Mouse (Mus musculus) hindbrain, embryonic 10.5 days (tissue): Measurements from ENCODE around the gene Slc35f4. TPM values are rescaled to one million over a fixed set of nuclear protein-coding genes. Genes with fewer than 3 reads are reported as not detected.

Experiments
- DNase-seq: peaks from one replicate; pipeline ENCODE4 v3.0.0-alpha.2; 2017; ENCODE audit warnings: low spot score
- H3K27ac ChIP-seq: fragments of 300-500 bp; sonication (generic); 2 replicates; pipeline ENCODE4 v1.5.1; 2016; ENCODE audit warnings: mild to moderate bottlenecking, moderate library complexity
- H3K27me3 ChIP-seq: fragments of 300-500 bp; sonication (generic); 2 replicates; pipeline ENCODE4 v1.6.1; 2016; ENCODE audit warnings: mild to moderate bottlenecking; ENCODE audit not compliant: poor library complexity, insufficient read depth, severe bottlenecking
- H3K36me3 ChIP-seq: fragments of 300-500 bp; sonication (generic); 2 replicates; pipeline ENCODE4 v1.6.1; 2016; ENCODE audit warnings: mild to moderate bottlenecking, moderate library complexity
- H3K4me1 ChIP-seq: fragments of 300-500 bp; sonication (generic); replicated peaks from 2 replicates; pipeline ENCODE4 v1.6.1; 2016; ENCODE audit warnings: mild to moderate bottlenecking
- H3K4me3 ChIP-seq: fragments of 300-500 bp; sonication (generic); 2 replicates; pipeline ENCODE4 v1.5.1; 2016; ENCODE audit warnings: mild to moderate bottlenecking, moderate library complexity
- H3K9me3 ChIP-seq: fragments of 300-500 bp; sonication (generic); 2 replicates; pipeline ENCODE4 v1.6.1; 2016; ENCODE audit warnings: mild to moderate bottlenecking, moderate library complexity
- WGBS: fragments of 180-500 bp; shearing (Covaris S2); methylation state at CpG from one replicate; pipeline ENCODE4 v1.1.7; 2016; 5-methylcytosine and 5-hydroxymethylcytosine counted together
- polyA plus RNA-seq: library from polyadenylated mRNA; unstranded; fragments of >200 nt; fragmentation: Nextera tagmentation; extraction: Ambion mirVana; gene quantifications from 2 replicates; pipeline ENCODE4 v1.2.1, GENCODE M21; 2016

Gene Slc35f4
- polyA plus RNA-seq, 1 experiment from 2014 or later = 0.39 TPM

DNA sequence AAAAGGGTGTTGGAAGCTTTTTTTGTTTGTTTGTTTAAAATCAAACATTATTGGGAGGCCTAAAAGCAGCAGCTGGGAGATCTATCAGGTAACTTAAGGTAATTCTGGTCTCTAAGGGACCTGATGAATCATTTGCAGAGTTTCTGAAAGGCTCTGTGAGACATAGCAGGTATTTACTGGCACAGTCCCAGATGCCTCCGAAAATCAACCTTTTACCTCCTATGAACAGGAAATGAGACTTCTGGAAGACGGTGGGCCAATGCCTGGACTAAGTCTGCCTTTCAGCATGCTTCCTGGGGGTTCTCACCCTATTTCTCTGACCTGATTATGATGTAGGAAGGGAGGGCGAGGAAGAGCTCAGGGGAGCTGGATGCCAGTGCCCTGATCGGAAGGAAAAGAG is 188.8 kb downstream of the Slc35f4 start:
- Histone ChIP-seq H3K4me3 (no peak overlapping the region), H3K4me1 (no peaks in the 10 kb centered on the region), H3K36me3 (no peaks in the 10 kb centered on the region), H3K27me3 (no peaks in the 10 kb centered on the region), H3K9me3 (no peaks in the 10 kb centered on the region), H3K27ac (no peak overlapping the region)
- no peak for DNase-seq
- WGBS = 78% methylated on average over 4 of the region's 4 CpGs

DNA sequence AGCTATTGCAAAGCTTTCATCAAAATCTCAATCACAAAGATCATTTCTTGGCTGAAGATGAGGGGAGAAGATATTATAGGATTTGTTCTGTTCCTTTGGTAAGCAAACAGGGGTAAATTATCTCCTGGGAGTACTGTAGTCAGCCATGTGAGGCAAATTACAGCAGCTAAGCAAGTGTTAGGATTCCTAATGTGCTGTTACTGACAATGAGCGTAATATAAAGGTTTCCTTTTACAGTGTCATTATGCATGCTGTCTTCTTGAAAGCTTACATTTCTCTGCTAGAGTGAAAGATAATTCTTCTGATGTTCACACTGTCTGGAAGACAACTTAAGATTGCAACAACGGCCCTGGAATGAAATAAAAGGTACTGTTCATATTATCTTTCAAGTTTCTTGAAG is 192.0 kb downstream of the Slc35f4 start:
- H3K27me3 ChIP-seq = no peaks in the 10 kb centered on the region
- H3K9me3 ChIP-seq = no peaks in the 10 kb centered on the region
- H3K4me3 ChIP-seq = no peak overlapping the region
- no peak for DNase-seq
- no peaks in the 10 kb centered on the region for H3K36me3 ChIP-seq
- 82% methylated on average over 2 of the region's 2 CpGs for WGBS
- H3K27ac ChIP-seq = no peak overlapping the region
- H3K4me1 ChIP-seq = no peaks in the 10 kb centered on the region

DNA sequence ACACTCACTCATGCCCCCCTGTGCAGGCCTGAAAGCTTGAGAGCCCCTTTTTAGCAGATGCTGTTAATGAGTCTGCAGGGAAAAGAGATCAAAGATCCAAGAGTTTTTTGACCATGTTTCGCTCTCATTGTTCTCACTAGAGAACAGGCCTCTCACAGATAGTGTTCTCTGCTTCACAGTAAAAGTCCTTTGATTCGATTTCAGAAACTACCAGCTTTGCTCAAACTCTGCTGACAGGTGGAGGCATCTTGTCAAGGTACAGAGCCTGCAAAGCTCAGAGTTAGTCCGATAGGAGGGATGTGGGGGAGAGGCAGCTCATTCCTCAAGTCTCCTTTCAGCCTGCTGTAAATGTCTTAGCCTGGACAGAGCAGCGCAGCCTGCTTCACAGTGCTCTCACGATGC is 209.4 kb downstream of the Slc35f4 start:
- Histone ChIP-seq H3K27me3 (no peaks in the 10 kb centered on the region), H3K4me3 (no peak overlapping the region), H3K36me3 (no peaks in the 10 kb centered on the region), H3K9me3 (no peaks in the 10 kb centered on the region), H3K27ac (peak overlapping the region; percentile 45; the same call in 1 of the 2 replicates), H3K4me1 (peaks cover 28% of the 10 kb centered on the region)
- WGBS = 27% methylated on average over 5 of the region's 5 CpGs
- no peak for DNase-seq

DNA sequence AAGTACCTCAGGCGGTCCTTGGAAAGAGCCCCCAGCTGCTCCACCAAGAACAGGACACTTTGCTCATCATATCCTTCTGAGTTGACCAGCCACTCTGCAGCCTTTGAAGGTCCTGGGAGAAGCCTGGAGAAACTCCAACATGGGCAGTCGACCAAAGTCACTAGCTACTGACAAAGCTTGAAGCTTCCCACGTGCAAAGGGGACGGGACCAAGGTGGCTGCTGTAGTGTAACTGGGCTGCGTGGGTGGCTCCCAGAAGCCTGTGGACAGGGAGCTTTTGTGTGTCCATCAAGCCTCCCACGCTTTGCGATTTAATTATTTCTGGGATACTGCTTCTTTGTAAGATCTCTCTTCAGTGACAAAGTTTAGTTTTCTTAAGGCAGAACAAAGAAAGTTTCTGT is 211.9 kb downstream of the Slc35f4 start:
- Histone ChIP-seq H3K27ac (no peak overlapping the region; the same call in 1 of the 2 replicates), H3K4me3 (no peak overlapping the region), H3K36me3 (no peaks in the 10 kb centered on the region), H3K9me3 (no peaks in the 10 kb centered on the region), H3K27me3 (no peaks in the 10 kb centered on the region), H3K4me1 (peaks cover 28% of the 10 kb centered on the region)
- 37% methylated on average over 7 of the region's 7 CpGs for WGBS
- no peak for DNase-seq

DNA sequence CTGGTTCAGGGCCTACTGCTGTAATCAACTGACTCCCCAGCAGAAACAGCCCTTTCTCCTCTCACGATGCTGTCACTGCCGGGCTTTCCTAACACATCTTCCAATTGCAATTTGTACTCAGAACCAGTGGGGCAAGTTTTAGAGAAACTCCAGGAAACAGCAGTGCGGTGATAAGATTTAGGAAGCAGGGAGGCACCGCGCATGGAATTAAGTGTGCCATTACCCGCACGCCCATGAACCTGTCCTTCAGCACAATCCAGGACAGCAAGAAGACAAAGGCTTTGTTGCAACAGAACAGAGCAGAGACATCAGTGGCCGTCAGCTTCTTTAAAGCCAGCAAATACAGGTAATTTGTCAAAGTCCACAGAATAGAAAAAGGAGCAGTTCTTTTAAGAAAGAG is 212.5 kb downstream of the Slc35f4 start:
- no peaks in the 10 kb centered on the region for H3K9me3 ChIP-seq
- no peaks in the 10 kb centered on the region for H3K27me3 ChIP-seq
- no peak overlapping the region for H3K4me3 ChIP-seq
- H3K36me3 ChIP-seq = no peaks in the 10 kb centered on the region
- 67% methylated on average over 8 of the region's 8 CpGs for WGBS
- DNase-seq = no peak
- H3K4me1 ChIP-seq = peaks cover 28% of the 10 kb centered on the region
- H3K27ac ChIP-seq = no peak overlapping the region

DNA sequence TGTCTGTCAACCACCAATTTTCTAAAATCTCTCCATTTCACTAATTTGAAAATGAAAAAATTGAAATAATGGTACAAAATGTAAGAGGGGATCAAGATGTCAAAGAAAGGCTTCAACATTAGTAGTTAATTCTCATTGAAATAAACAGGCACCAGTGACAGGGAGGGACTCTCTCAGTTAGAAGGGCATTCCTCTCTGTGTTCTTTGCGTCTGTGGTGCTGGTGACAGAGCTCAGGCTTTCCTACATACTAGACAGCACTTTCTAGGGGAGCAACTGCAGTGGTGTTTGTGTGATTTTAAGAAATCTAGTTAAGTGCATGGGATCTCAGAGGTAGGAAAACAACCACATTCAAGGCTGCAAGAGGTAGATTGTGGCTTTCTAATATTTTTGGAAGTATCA is 214.3 kb downstream of the Slc35f4 start:
- Histone ChIP-seq H3K9me3 (no peaks in the 10 kb centered on the region), H3K4me3 (no peak overlapping the region), H3K27ac (no peak overlapping the region), H3K4me1 (peaks cover 26% of the 10 kb centered on the region), H3K36me3 (no peaks in the 10 kb centered on the region), H3K27me3 (no peaks in the 10 kb centered on the region)
- DNase-seq = no peak
- WGBS = 65% methylated on average over 1 of the region's 1 CpGs

DNA sequence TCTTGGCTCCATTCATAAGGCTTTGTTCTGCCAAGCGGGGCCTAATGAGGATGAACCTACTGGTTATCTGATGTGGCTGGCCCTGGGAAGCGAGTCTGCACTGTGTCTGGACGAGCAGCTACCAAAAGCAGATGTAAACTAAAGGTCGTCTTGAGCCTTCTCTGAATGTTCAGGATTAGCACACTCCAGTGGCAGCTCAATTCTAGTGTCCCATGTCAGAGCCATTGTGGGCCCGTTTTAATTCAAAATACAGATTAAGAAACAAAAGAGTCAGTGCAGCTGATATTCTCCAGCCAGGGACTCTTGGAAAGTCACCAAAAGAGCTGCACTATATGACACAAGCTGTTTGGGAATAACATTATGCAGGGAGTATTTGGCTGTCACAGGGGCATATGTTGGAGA is 214.8 kb downstream of the Slc35f4 start:
- Histone ChIP-seq H3K4me1 (peaks cover 23% of the 10 kb centered on the region), H3K9me3 (no peaks in the 10 kb centered on the region), H3K4me3 (no peak overlapping the region), H3K36me3 (no peaks in the 10 kb centered on the region), H3K27ac (no peak overlapping the region), H3K27me3 (no peaks in the 10 kb centered on the region)
- DNase-seq = no peak
- WGBS = 50% methylated on average over 5 of the region's 5 CpGs

DNA sequence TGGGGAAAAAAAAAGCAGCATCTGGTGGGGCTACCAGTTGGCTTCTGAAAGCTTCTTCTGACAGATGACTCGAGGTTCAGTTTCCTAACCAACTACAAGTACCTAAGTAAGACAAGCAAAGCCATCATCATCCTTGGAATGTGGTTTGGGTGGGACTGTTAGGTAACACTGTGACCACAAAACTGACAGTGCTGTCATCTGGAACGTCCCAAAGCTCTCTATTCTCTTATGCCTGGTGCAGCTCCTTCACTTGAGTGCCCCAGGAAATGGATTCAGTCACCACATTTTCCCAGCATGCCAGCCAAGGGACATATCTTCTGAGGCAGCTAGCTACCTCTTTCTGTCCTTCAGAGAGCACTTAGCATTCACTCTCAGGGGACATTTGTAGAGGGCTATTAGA is 216.2 kb downstream of the Slc35f4 start:
- no peak for DNase-seq
- Histone ChIP-seq H3K27me3 (no peaks in the 10 kb centered on the region), H3K27ac (no peak overlapping the region), H3K9me3 (no peaks in the 10 kb centered on the region), H3K4me1 (peaks cover 14% of the 10 kb centered on the region), H3K4me3 (no peak overlapping the region), H3K36me3 (no peaks in the 10 kb centered on the region)
- WGBS = 75% methylated on average over 2 of the region's 2 CpGs

DNA sequence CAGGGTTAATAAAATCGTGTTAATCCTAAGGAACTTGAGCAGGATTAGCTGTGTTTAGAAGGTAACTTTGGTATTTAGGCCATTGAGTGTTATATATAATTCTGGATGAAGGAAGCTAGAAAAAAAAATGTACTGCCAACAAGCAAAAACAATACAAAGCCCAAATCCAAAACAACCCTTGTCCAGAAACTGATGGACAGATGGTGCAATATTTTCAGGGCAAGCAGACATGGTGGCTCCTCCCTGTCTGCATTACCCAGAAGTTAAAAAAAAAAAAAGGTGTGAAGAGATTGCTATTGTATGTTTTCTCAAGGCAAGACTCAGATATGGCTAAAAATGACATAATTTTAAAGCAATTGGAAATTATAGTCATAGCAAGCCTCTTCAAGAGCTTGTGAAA is 217.3 kb downstream of the Slc35f4 start:
- no peak for DNase-seq
- Histone ChIP-seq H3K4me1 (peaks cover 4% of the 10 kb centered on the region), H3K36me3 (no peaks in the 10 kb centered on the region), H3K4me3 (no peak overlapping the region), H3K27ac (no peak overlapping the region), H3K27me3 (no peaks in the 10 kb centered on the region), H3K9me3 (no peaks in the 10 kb centered on the region)
- WGBS = 88% methylated on average over 1 of the region's 1 CpGs

DNA sequence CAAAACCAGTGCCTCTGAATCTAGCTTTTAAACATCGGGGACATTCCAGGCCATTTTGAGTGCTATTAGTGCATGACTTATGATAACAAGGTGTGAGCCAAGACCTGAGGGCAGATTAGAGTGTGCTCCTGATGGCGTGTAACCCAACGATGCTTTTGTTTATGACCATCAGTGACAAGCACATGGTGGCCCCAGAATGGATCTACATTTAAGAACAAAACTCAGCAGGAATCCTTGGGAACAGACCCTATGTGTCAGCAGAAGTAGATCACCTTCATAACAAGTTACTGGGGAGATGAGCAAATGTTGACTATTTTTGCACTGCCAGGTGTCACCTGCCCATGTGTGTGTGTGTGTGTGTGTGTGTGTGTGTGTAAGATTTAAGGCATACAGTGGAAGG is 218.0 kb downstream of the Slc35f4 start:
- whole genome bisulfite sequencing = 92% methylated on average over 3 of the region's 3 CpGs
- DNase-seq = no peak
- H3K27me3 ChIP-seq = no peaks in the 10 kb centered on the region

DNA sequence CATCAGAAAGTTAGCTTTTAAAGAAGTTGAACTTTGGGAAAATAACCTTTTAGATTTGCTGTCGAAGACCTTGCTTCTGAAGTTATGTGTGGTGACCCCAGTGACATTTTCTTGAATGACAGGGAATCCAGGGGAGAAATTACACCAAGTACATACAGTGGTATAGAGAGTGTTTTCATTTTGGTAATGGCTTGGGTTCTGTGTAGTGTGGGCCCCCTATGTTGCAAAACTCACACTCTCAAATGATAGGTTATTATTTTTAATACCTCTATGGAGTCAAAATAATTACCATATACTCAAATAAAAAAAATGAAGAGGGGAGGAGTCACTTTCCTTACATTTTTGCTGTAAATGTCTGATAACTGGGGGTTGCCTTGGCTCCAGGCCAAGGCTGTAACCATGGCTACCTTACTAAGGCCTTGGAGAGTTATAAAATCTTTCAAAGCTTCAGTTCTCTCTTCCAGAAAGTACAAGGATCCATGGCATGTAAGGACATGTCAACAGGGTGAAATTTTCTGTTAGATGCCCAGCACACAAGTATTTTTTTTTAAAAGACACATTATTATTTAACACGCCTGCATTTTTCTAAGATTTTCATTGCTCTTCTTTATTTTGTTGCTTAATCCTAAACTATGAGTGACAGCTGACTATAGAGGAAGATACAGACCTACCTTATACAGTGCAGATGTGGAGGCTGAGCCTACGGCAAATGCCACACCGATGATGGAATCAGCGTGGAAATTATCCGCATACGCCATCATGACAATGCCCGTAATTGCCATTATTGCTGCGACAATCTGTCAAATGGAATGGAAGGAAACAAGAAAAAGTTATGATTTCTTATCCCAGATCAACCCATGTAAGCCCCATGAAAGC is 220.1 kb downstream of the Slc35f4 start:
- H3K36me3 ChIP-seq = no peaks in the 10 kb centered on the region
- peaks cover 17% of the 10 kb centered on the region for H3K4me1 ChIP-seq
- WGBS = 92% methylated on average over 9 of the region's 9 CpGs
- no peaks in the 10 kb centered on the region for H3K27me3 ChIP-seq
- DNase-seq = no peak
- no peaks in the 10 kb centered on the region for H3K9me3 ChIP-seq
- no peak overlapping the region for H3K4me3 ChIP-seq
- H3K27ac ChIP-seq = no peak overlapping the region

More for the DNA sequence above, 218.0 kb downstream of the Slc35f4 start:
- peaks cover 4% of the 10 kb centered on the region; the same call in 1 of the 2 replicates for H3K4me1 ChIP-seq
- H3K27ac ChIP-seq = no peak overlapping the region
- H3K36me3 ChIP-seq = no peaks in the 10 kb centered on the region
- no peak overlapping the region for H3K4me3 ChIP-seq
- H3K9me3 ChIP-seq = no peaks in the 10 kb centered on the region

DNA sequence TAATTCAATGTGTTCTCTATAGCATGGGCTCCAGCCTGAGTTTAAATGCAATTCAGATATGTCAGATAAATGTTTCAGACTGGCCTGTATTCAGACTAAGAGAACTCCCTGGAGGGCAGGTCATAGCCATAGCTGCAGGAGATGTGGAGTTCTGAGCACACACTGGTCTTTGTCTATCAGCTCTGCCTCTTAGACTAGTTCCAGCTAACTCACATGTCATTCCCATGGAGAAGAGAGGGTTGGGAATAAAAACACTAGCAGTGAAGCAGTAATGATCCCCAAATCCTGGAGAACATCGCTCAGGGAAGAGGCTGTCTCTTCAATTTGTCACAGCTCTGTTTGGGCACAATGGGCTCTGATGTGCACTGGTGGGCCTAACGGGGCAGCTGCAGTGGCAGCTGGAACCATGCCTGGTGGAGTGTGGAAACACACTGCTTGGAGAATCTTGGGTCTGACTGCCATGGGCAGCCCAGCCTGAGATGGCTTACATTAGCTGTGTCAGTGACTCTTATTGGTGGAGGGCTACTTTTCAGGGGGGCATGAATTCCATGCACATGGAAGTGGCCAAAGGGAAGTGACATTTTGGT is 223.5 kb downstream of the Slc35f4 start:
- 39% methylated on average over 2 of the region's 2 CpGs for WGBS
- DNase-seq = no peak
- H3K9me3 ChIP-seq = no peaks in the 10 kb centered on the region

DNA sequence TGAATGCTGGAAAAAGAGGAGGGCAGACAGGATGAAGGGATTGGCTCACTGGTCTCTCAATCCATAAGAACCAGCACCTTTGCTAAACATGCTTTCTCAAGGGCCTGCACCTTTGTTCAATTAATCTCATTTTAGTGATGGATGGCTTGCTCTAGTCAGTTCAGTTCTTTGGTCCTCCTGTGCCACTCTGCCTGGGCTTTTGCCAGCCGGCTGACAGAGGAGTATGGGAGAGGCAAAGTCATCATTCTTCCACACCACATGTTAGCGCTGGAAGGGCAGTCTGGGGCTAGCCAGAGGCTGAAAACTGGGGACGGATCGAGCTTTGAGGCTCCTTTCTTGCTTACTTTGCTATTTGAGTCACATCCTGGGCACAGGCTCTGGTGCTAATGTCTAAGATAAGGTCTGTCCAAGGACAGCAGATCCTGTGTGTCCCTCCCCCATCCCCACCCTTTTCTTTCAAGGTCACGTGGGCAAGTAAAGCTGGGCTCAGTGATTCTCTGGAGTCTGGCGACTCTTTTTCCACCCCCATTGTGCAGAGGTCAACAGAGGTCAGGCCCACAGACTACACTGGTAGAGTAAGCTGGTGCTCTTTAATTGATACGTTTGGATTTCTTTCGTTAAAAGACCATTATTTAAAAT is 224.7 kb downstream of the Slc35f4 start:
- H3K4me1 ChIP-seq = peaks cover 19% of the 10 kb centered on the region
- DNase-seq = peak; percentile 23
- H3K27ac ChIP-seq = no peak overlapping the region
- no peak overlapping the region for H3K4me3 ChIP-seq
- H3K9me3 ChIP-seq = no peaks in the 10 kb centered on the region
- 38% methylated on average over 8 of the region's 8 CpGs for WGBS
- no peaks in the 10 kb centered on the region for H3K27me3 ChIP-seq
- H3K36me3 ChIP-seq = no peaks in the 10 kb centered on the region

More for the DNA sequence above, 223.5 kb downstream of the Slc35f4 start:
- Histone ChIP-seq H3K27ac (peak overlapping the region; percentile 43; the same call in 1 of the 2 replicates), H3K4me1 (peaks cover 19% of the 10 kb centered on the region), H3K4me3 (no peak overlapping the region), H3K27me3 (no peaks in the 10 kb centered on the region), H3K36me3 (no peaks in the 10 kb centered on the region)
